Mouse (Mus musculus) spleen, postnatal 4 days (tissue): ENCODE data around the gene Slc44a3.

ENCODE experiments used
- DNase-seq, 2 experiments: peaks; one replicate each; pipeline ENCODE4 v3.0.0; 2022; ENCODE audit warnings: low spot score in 2 of 2

Slc44a3 gene

GRCm38 (mm10) chr3:121532176-121532575 is at the start of gene Slc44a3:
Slc44a3 (minus strand) TSS chr3:121532404.
- no peak for DNase-seq

- no peak for DNase-seq
These were observed 47.8 kb upstream of the Slc44a3 start for GRCm38 (mm10) chr3:121579880-121580549.

DNA sequence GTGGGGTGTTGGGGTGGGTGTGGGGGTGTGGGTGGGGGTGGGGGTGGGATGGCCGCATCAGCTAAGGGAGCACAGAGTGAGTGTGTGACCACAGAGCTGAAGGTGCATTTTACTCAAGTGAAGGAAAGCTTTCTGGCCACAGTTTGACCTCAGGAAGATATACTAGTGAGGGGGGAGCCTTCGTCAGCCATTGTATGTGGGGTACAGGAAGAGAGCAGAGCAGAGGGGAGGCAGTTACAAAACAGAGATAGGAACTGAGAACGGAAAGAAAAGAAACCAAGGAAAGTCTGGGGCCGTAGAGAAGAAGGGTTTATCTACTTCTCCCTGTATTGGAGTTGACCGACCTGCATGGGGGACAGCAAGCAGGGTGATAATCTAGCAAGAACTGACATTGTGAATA is 47.2 kb upstream of the Slc44a3 start:
- no peak for DNase-seq

GRCm38 (mm10) chr3:121578706-121579105 is 46.5 kb upstream of the Slc44a3 start:
- no peak for DNase-seq

- no peak for DNase-seq
These were observed 45.4 kb upstream of the Slc44a3 start for GRCm38 (mm10) chr3:121577641-121578040.

GRCm38 (mm10) chr3:121577032-121577591 is 44.9 kb upstream of the Slc44a3 start:
- no peak for DNase-seq

GRCm38 (mm10) chr3:121576367-121576766 is 44.2 kb upstream of the Slc44a3 start:
- DNase-seq, result no peak

- no peak for DNase-seq
These were observed 42.2 kb upstream of the Slc44a3 start for GRCm38 (mm10) chr3:121574386-121574785.

- no peak for DNase-seq
These were observed 41.7 kb upstream of the Slc44a3 start for GRCm38 (mm10) chr3:121573858-121574257.

DNA sequence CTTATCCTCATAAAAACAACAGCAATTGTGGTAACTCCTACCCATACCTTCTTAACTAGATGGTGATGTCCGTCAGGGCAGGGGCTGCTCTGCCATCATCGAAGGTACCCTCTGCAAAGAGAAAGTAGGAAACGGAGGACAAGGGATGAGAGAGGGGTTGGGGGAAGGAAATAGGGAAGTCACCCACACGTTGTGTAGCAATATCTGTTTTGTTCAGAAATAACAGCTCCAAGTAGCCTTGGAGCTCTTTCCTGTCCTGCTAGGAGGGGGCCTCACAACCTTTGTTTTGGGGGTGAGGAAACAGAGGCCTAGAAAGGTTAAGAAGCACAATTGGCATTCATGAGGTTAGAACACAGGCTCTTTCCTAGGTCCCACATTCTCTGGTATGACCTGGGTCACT is 39.3 kb upstream of the Slc44a3 start:
- DNase-seq, result no peak

- no peak for DNase-seq
These were observed 38.4 kb upstream of the Slc44a3 start for GRCm38 (mm10) chr3:121570623-121571022.

GRCm38 (mm10) chr3:121569767-121570166 is 37.6 kb upstream of the Slc44a3 start:
- DNase-seq, result no peak

- no peak for DNase-seq
These were observed 36.8 kb upstream of the Slc44a3 start for GRCm38 (mm10) chr3:121569004-121569403.

- no peak for DNase-seq
These were observed 35.7 kb upstream of the Slc44a3 start for GRCm38 (mm10) chr3:121567904-121568303.

DNA sequence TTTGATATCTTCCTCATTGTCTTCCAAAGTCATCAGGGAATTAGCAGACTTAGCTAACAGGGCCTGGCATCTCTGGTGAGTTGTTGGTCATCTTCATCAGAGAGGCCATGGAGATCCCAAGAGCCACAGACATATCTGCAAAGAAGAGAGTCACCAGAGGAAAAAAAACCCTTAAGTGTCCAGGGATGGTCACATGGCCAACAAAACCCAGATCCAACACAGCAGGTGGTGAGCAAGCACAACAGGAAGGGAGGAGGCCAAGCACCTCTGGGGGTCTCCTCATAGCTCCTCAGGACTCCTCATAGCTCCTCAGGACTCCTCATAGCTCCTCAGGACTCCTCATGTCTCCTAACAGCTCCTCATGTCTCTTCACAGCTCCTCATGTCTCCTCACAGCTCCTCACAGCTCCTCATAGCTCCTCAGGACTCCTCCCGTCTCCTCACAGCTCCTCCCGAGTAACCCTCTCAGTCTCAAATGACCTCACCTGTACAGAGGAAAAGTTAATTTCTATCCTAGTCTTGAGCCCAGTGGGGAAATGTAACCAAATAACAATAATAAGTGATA is 35.2 kb upstream of the Slc44a3 start:
- no peak for DNase-seq

DNA sequence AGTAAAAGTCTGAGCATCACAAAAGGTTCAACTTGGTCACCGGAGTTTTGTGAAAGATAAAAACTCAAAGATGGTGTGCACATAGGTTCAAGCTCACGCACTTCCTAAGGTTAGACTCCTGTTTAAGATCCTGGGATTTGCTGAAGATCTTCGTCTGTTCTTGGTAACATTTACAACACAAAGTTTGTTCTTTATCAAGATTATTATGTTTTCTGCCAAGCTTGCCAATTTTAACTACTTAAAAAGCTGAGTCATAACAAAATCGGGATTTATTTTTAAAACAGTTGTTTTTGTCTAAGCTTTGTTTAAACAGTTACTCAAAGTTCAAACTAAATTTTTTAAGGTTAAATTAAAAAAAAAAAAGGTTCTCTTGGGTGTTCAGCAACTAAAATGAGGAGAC is 34.7 kb upstream of the Slc44a3 start:
- no peak for DNase-seq

DNA sequence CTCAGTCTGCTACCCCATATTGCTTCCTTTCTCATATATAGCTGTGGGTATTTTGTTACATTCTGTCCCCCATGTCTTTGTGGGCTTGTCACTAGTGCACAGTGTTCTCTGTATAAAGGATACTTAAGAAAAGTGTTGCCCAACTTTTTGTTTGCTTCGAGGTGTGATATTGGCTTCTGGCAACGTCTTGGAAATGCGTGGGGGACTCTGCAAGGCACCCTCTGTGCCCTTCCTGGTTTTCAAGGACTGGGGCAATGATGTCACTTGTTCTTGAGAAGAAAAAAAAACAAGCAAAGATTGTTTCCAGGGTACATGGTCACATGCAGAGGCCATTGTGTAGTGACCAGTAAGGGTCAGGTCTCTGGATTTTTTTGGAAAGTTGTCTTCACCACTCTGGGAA is 29.6 kb upstream of the Slc44a3 start:
- DNase-seq, result no peak

DNA sequence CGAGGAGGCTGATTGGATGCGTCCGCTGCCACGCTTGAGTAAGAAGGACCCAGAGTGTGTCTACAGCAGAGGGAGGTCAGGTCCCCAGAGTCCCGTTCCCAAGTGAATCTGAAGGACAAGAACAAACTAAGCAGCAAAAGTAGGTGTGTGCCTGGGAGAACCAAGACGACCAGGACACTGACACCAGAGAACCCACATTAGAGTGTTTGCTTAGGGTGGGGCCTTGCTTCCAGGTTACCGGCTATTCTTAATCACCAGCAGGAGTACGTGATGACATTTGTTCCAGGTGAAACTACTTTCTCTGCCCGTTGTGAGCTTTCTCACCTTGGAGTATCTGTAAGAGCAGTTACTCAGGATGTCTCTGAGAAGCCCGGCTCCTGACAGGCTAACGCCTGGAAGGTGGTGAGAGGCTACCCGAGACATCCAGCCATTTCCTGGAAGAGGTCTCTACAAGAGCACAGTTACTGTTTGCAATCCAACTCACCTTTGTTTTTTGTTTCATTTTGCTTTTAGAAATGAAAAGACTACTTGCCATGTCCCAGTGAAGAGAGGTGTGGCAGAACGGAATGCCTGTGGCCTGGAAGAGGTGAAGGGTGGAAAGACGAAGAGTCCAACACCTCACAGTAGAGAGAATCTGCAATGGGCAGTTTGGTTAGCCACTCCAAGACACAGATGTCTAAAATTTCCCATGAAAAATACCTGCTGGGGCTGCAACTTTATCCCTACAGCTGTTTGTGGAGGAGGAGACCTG is 28.1 kb upstream of the Slc44a3 start:
- DNase-seq, result no peak

- no peak for DNase-seq
These were observed 27.4 kb upstream of the Slc44a3 start for GRCm38 (mm10) chr3:121559406-121560114.

DNA sequence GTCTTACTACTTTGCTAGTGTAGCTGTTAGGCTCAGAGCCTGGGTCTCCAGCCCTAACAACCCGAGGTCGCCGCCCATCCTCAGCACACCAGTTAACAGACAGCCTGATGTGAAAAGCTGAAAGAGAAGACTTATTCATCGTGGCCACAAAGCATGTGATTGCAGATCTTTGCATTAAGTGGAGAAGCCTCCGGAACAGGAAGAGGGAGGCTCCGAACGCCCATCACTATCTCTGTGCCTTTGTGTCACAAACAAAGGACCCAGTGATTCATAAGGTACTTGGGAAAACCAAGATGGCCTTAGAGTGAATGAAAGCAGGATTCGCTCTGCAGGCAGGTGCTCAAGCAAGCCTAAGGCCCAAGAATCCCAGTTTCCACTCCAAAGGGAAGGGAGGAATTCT is 26.7 kb upstream of the Slc44a3 start:
- DNase-seq, result no peak

GRCm38 (mm10) chr3:121556304-121556703 is 24.1 kb upstream of the Slc44a3 start:
- no peak for DNase-seq

DNA sequence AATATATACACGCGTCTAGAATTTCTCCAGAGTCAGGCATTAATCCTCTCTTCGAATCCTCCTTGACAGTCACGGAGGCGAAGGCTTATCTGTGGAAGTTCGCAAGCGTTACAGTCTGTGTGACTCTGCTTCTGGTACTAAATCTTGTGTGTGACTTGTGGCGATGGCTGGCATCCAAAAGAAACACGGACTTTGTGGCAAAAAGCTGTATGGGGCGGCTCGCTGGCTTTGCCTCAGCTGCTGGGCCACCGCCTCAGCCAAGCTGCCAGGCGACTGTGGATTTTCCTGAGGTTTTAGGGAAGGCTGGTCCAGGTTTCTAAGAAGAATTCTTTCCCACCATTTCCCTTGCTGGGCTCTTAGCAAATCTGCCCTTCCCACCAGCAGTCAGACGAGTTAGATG is 21.1 kb upstream of the Slc44a3 start:
- no peak for DNase-seq
